Mouse (Mus musculus) layer of hippocampus, postnatal 25 days (tissue): ENCODE data around the gene Scai. TPM values are rescaled to one million over a fixed set of nuclear protein-coding genes. Genes with fewer than 3 reads are reported as not detected.
A peak's percentile ranks its signal among the peaks of the same experiment; 100 is the strongest.

ENCODE experiments used
- DNase-seq, 2 experiments: peaks; one replicate each; pipeline ENCODE4 v3.0.0; 2022; ENCODE audit warnings: mixed read lengths in 2 of 2, low spot score in 1 of 2; ENCODE audit errors: extremely low spot score in 1 of 2
- total RNA-seq, 2 experiments: library from RNA; stranded (reverse); gene quantifications; 2 replicates each; pipeline ENCODE4 v1.2.3; 2021

Gene Scai
- 10 to 100 TPM; 54.6 to 65.8 TPM for total RNA-seq

- peak; percentile 90 to 92 for DNase-seq
Observed at GRCm38 (mm10) chr2:39190561-39191056, at the start of gene Scai. Gene Scai, minus strand, starts transcription at chr2:39190734.

GRCm38 (mm10) chr2:39226731-39227130 is 36.2 kb upstream of the Scai start:
- no peak for DNase-seq

GRCm38 (mm10) chr2:39226019-39226640 is 35.6 kb upstream of the Scai start, which contains the start of gene Ppp6c:
Gene Ppp6c, minus strand, starts transcription at chr2:39226451.
- DNase-seq: peak; percentile 74 to 83

- peak; percentile 17 to 46 for DNase-seq
Observed at GRCm38 (mm10) chr2:39225331-39226018, 34.9 kb upstream of the Scai start.

- DNase-seq: no peak
Observed at GRCm38 (mm10) chr2:39224621-39225020, 34.1 kb upstream of the Scai start.

- DNase-seq: no peak
Observed at GRCm38 (mm10) chr2:39220010-39220409, 29.5 kb upstream of the Scai start.

GRCm38 (mm10) chr2:39219034-39219433 is 28.5 kb upstream of the Scai start:
- DNase-seq: no peak

- DNase-seq: no peak
Observed at GRCm38 (mm10) chr2:39217150-39217549, 26.6 kb upstream of the Scai start.

GRCm38 (mm10) chr2:39210738-39211137 is 20.2 kb upstream of the Scai start:
- DNase-seq: no peak

- DNase-seq: no peak
Observed at GRCm38 (mm10) chr2:39203359-39203758, 12.8 kb upstream of the Scai start.

GRCm38 (mm10) chr2:39194809-39195208 is 4.3 kb upstream of the Scai start:
- DNase-seq: no peak

- DNase-seq: peak in 1 of 2 experiments; percentile 20
Observed at GRCm38 (mm10) chr2:39189961-39190560, 473 bp downstream of the Scai start.

GRCm38 (mm10) chr2:39185942-39186341 is 4.6 kb downstream of the Scai start:
- DNase-seq: no peak

- DNase-seq: no peak
Observed at GRCm38 (mm10) chr2:39183587-39183986, 6.9 kb downstream of the Scai start.

GRCm38 (mm10) chr2:39160996-39161395 is 29.5 kb downstream of the Scai start:
- no peak for DNase-seq

- DNase-seq: no peak
Observed at GRCm38 (mm10) chr2:39157916-39158315, 32.6 kb downstream of the Scai start.

GRCm38 (mm10) chr2:39156821-39157220 is 33.7 kb downstream of the Scai start:
- DNase-seq: no peak

- DNase-seq: no peak
Observed at GRCm38 (mm10) chr2:39150943-39151342, 39.6 kb downstream of the Scai start.

GRCm38 (mm10) chr2:39148075-39148474 is 42.5 kb downstream of the Scai start:
- DNase-seq: no peak

GRCm38 (mm10) chr2:39146469-39146868 is 44.1 kb downstream of the Scai start:
- DNase-seq: no peak

GRCm38 (mm10) chr2:39142357-39142948 is 48.1 kb downstream of the Scai start:
- no peak for DNase-seq
